10 mouse cellular contexts compared by ENCODE assay signal in the genomic region with DNA sequence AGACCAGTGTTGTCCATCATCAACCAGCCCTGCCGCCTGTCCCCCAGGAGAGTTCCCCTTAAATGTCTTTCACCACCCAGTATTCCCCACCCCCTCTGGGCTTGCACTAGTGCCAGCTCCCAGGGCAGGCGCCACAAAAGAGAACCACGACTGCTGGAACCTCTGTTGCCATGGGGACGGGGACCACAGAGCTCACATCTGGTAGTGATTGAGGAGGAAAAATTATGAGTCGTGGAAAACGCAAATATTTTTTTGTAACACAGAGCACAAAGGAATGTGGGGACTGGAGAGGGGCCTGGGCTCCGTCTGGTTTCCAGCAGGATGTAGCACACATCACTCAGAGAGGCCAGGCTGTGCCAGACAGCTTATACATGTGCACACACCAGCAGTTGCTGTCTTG. TPM values are rescaled to one million over a fixed set of nuclear protein-coding genes. Genes with fewer than 3 reads are reported as not detected.
A peak's percentile ranks its signal among the peaks of the same experiment; 100 is the strongest.
DNase-seq lines count a peak whose midpoint lies in the region; ATAC-seq and TF ChIP-seq lines count a peak whose summit lies in the region.
"Had no signal": no experiment of that assay in that cellular context is flagged by ENCODE, and none has a peak within 500 bp of the region (broad histone marks: within the 10 kb centered on the region; RNA-seq: fewer than 3 reads in every experiment).

No protein-coding gene starts in this region.

- no peaks in the 10 kb centered on the region for H3K36me3 ChIP-seq in kidney, adult 2 months (ENCODE audit: control insufficient read depth, insufficient read depth, low read length)
- no peaks in the 10 kb centered on the region for H3K36me3 ChIP-seq in forebrain, embryonic 14.5 days (ENCODE audit: control insufficient read depth, insufficient read depth, low read length)
- no peaks in the 10 kb centered on the region for H3K36me3 ChIP-seq in hindbrain, embryonic 11.5 days (ENCODE audit: control insufficient read depth, insufficient read depth, low read length)

- TF ChIP-seq CTCF in kidney, adult 2 months (conservative IDR thresholded peaks at IDR 0.05; ENCODE audit: insufficient read depth, insufficient read length, low read depth, low read length) = no peak

- 0 out of 2 replicates have a peak, but pooled peaks cover 3% of the 10 kb centered on the region for H3K27me3 ChIP-seq in kidney, adult 2 months (replicated peaks; ENCODE audit: control insufficient read depth, insufficient read depth, low read length)
- H3K27me3 ChIP-seq in forebrain, embryonic 14.5 days (replicated peaks; ENCODE audit: control insufficient read depth, insufficient read depth, low read length) = peaks cover 27% of the 10 kb centered on the region
- peaks cover 40% of the 10 kb centered on the region for H3K27me3 ChIP-seq in hindbrain, embryonic 11.5 days (ENCODE audit: control insufficient read depth, insufficient read depth, low read length)
- H3K27me3 ChIP-seq: Patski had no signal

- no peak for TF ChIP-seq POLR2A in kidney, adult 2 months (IDR thresholded peaks at IDR 0.05; ENCODE audit: low read depth, low read length)

- H3K4me2 ChIP-seq in forebrain, embryonic 14.5 days (ENCODE audit: low read length) = no peak overlapping the region
- H3K4me2 ChIP-seq in hindbrain, embryonic 11.5 days (replicated peaks; ENCODE audit: low read depth, low read length) = no peak overlapping the region

- H3K9ac ChIP-seq in forebrain, embryonic 14.5 days (ENCODE audit: low read length) = 0 out of 2 replicates have a peak overlapping the region, but pooled peaks have one; percentile 25
- no peak overlapping the region for H3K9ac ChIP-seq in hindbrain, embryonic 11.5 days (ENCODE audit: low read depth, low read length)

- H3K9me3 ChIP-seq in forebrain, embryonic 14.5 days (replicated peaks; ENCODE audit: control insufficient read depth, low read length) = no peaks in the 10 kb centered on the region
- H3K9me3 ChIP-seq in hindbrain, embryonic 11.5 days (ENCODE audit: control insufficient read depth, low read length) = no peaks in the 10 kb centered on the region

- ATAC-seq in forebrain, embryonic 14.5 days = no peak
- no peak for ATAC-seq in hindbrain, embryonic 11.5 days (ENCODE audit: low FRiP score)
- ATAC-seq in megakaryocyte progenitor cell, adult 5-6 weeks (replicated peaks; ENCODE audit: poor library complexity) = no peak
- ATAC-seq: Patski had no signal

- no peaks in the 10 kb centered on the region; the same call in 1 of the 2 replicates for H3K4me1 ChIP-seq in kidney, adult 2 months (ENCODE audit: control insufficient read depth, insufficient read depth, low read length)
- peaks cover 14% of the 10 kb centered on the region; the same call in 1 of the 2 replicates for H3K4me1 ChIP-seq in forebrain, embryonic 14.5 days (ENCODE audit: control insufficient read depth, insufficient read depth, low read length)
- H3K4me1 ChIP-seq in hindbrain, embryonic 11.5 days (replicated peaks; ENCODE audit: control insufficient read depth, insufficient read depth, low read length) = peaks cover 10% of the 10 kb centered on the region

- WGBS in kidney, adult 2 months = 59% methylated on average over 7 of the region's 7 CpGs
- WGBS in forebrain, embryonic 14.5 days = 23% methylated on average over 7 of the region's 7 CpGs
- 22% methylated on average over 7 of the region's 7 CpGs for WGBS in hindbrain, embryonic 11.5 days

- H3K4me3 ChIP-seq in kidney, adult 2 months (ENCODE audit: insufficient read depth, low read depth, low read length) = no peak overlapping the region
- no peak overlapping the region for H3K4me3 ChIP-seq in forebrain, embryonic 14.5 days (ENCODE audit: low read depth, low read length)
- no peak overlapping the region for H3K4me3 ChIP-seq in hindbrain, embryonic 11.5 days (ENCODE audit: low read depth, low read length)

- no peak overlapping the region for H3K27ac ChIP-seq in kidney, adult 2 months (ENCODE audit: insufficient read depth, low read depth, low read length)
- peak overlapping the region; percentile 46; the same call in 1 of the 2 replicates for H3K27ac ChIP-seq in forebrain, embryonic 14.5 days (ENCODE audit: low read depth, low read length)
- 0 out of 2 replicates have a peak overlapping the region, but pooled peaks have one; percentile 10 for H3K27ac ChIP-seq in hindbrain, embryonic 11.5 days (ENCODE audit: low read depth, low read length)

- peak; percentile 68 for DNase-seq in kidney, postnatal 14 days
- no peak for DNase-seq in kidney, adult 2 months
- DNase-seq in forebrain, embryonic 14.5 days (ENCODE audit: low spot score) = peak; percentile 57
- peak; percentile 57 for DNase-seq in hindbrain, embryonic 11.5 days (ENCODE audit: low spot score)
- peak; percentile 92 for DNase-seq in mesoderm, embryonic 11.5 days (ENCODE audit: low read depth, low spot score)
- DNase-seq in layer of hippocampus, postnatal 36 days = no peak
- DNase-seq in T-cell, adult 2 months (ENCODE audit: low spot score) = no peak

RNA-seq across cellular contexts. Expression of a gene that starts 12.6 kb away (rescaled TPM):
- polyA plus RNA-seq in kidney, adult 2 months (2012; rRNA removed) = 26.8 and 38.2 TPM in 2 replicates
- 0.89 and 1.1 TPM in 2 replicates for polyA plus RNA-seq in forebrain, embryonic 14.5 days (2014; fragmentation: Nextera tagmentation; extraction: Ambion mirVana)
- 6.4 and 7.2 TPM in 2 replicates for polyA plus RNA-seq in hindbrain, embryonic 11.5 days (2014; fragmentation: Nextera tagmentation; extraction: Ambion mirVana)
- 1 to 10 TPM; 2.1 to 2.4 TPM for total RNA-seq in layer of hippocampus, postnatal 36 days (2021)
- 0.10 TPM in 1 of 2 replicates, not detected in the other for total RNA-seq in megakaryocyte progenitor cell, adult 5-6 weeks (2015)
- total RNA-seq in megakaryocyte progenitor cell, adult 5-6 weeks (2017) = 0.07 TPM in 1 of 2 replicates, not detected in the other

RNA-seq across cellular contexts. Expression of a gene that starts 23.2 kb away (rescaled TPM):
- polyA plus RNA-seq in kidney, adult 2 months (2012; rRNA removed) = 6.2 and 7.9 TPM in 2 replicates
- polyA plus RNA-seq in forebrain, embryonic 14.5 days (2014; fragmentation: Nextera tagmentation; extraction: Ambion mirVana) = 1.0 and 1.5 TPM in 2 replicates
- 0.20 and 0.49 TPM in 2 replicates for polyA plus RNA-seq in hindbrain, embryonic 11.5 days (2014; fragmentation: Nextera tagmentation; extraction: Ambion mirVana)
- total RNA-seq in layer of hippocampus, postnatal 36 days (2021) = 1 to 10 TPM; 2.6 to 4.0 TPM
- not detected in 2 replicates for total RNA-seq in megakaryocyte progenitor cell, adult 5-6 weeks (2015)
- total RNA-seq in megakaryocyte progenitor cell, adult 5-6 weeks (2017) = not detected in 2 replicates
- total RNA-seq: liver, adult 2 months had no signal
- polyA plus RNA-seq: liver, adult 2 months had no signal

RNA-seq across cellular contexts. Expression of a gene that starts 28.5 kb away (rescaled TPM):
- polyA plus RNA-seq in kidney, adult 2 months (2012; rRNA removed) = 372 and 440 TPM in 2 replicates
- polyA plus RNA-seq in forebrain, embryonic 14.5 days (2014; fragmentation: Nextera tagmentation; extraction: Ambion mirVana) = 4.0 and 5.0 TPM in 2 replicates
- 1.8 and 2.9 TPM in 2 replicates for polyA plus RNA-seq in hindbrain, embryonic 11.5 days (2014; fragmentation: Nextera tagmentation; extraction: Ambion mirVana)
- total RNA-seq in layer of hippocampus, postnatal 36 days (2021) = 10 to 100 TPM; 12.8 to 16.4 TPM
- total RNA-seq in megakaryocyte progenitor cell, adult 5-6 weeks (2015) = 1.3 and 1.9 TPM in 2 replicates
- 1.2 and 2.5 TPM in 2 replicates for total RNA-seq in megakaryocyte progenitor cell, adult 5-6 weeks (2017)

RNA-seq across cellular contexts. Expression of a gene that starts 50.3 kb away (rescaled TPM):
- 50.9 and 69.4 TPM in 2 replicates for polyA plus RNA-seq in kidney, adult 2 months (2012; rRNA removed)
- 68.2 and 71.9 TPM in 2 replicates for polyA plus RNA-seq in forebrain, embryonic 14.5 days (2014; fragmentation: Nextera tagmentation; extraction: Ambion mirVana)
- polyA plus RNA-seq in hindbrain, embryonic 11.5 days (2014; fragmentation: Nextera tagmentation; extraction: Ambion mirVana) = 44.8 and 45.0 TPM in 2 replicates
- total RNA-seq in layer of hippocampus, postnatal 36 days (2021) = 100 to 1,000 TPM in 1 of 2 experiments, 10 to 100 TPM in 1; 86.2 to 109 TPM
- 7.5 and 10.6 TPM in 2 replicates for total RNA-seq in megakaryocyte progenitor cell, adult 5-6 weeks (2015)
- 12.8 and 34.6 TPM in 2 replicates for total RNA-seq in megakaryocyte progenitor cell, adult 5-6 weeks (2017)

Comparison
In these comparisons a context has a peak if more than half of its experiments do, and no peak if none do; other contexts are left out.
1. DNase-seq: peak in kidney, postnatal 14 days (single experiment), forebrain, embryonic 14.5 days (single experiment), hindbrain, embryonic 11.5 days (single experiment) and mesoderm, embryonic 11.5 days (single experiment); none in kidney, adult 2 months (single experiment), layer of hippocampus, postnatal 36 days (0 of 2) and T-cell, adult 2 months (single experiment).
2. RNA of a gene that starts 28.5 kb away (polyA plus RNA-seq): 372 to 440 TPM in kidney, adult 2 months; 4.0 to 5.0 TPM in forebrain, embryonic 14.5 days and 1.8 to 2.9 TPM in hindbrain, embryonic 11.5 days; every median in the first group is over 10 times any median in the second.